Mouse (Mus musculus) layer of hippocampus, postnatal 14 days (tissue): ENCODE measurements around the gene Hfm1. TPM values are rescaled to one million over a fixed set of nuclear protein-coding genes. Genes with fewer than 3 reads are reported as not detected.

Experiments used
- DNase-seq, 2 experiments: peaks; one replicate each; pipeline ENCODE4 v3.0.0; 2021 to 2022; ENCODE audit warnings: low spot score in 2 of 2, mixed read lengths in 1 of 2
- long read RNA-seq, 2 experiments: library from polyadenylated mRNA; stranded (forward); transcript quantifications; one replicate each; pipeline ENCODE4 v2.0.0; 2021
- total RNA-seq, 2 experiments: library from RNA; stranded (reverse); gene quantifications; 2 replicates each; pipeline ENCODE4 v1.2.3; 2021

Hfm1 gene
- 1 to 10 TPM; 2.3 to 2.7 TPM for total RNA-seq
- long read RNA-seq, experiment 1, partial matches to known transcripts: 0 of 2 reads
- long read RNA-seq, experiment 1, other reads (novel, unspliced or antisense): 2 of 2 reads
- long read RNA-seq, experiment 2, partial matches to known transcripts: 1 of 4 reads
- long read RNA-seq, experiment 2, other reads (novel, unspliced or antisense): 3 of 4 reads

GRCm38 (mm10) chr5:106925488-106926368 lies at the start of gene Hfm1:
Gene Hfm1, minus strand, starts transcription at chr5:106926321.
- peak; percentile 68 to 71 for DNase-seq

- DNase-seq: no peak
Observed at GRCm38 (mm10) chr5:106973883-106974282, 47.8 kb upstream of the Hfm1 start.

GRCm38 (mm10) chr5:106967578-106967977 lies 41.5 kb upstream of the Hfm1 start:
- DNase-seq: no peak

GRCm38 (mm10) chr5:106966443-106966842 lies 40.3 kb upstream of the Hfm1 start:
- no peak for DNase-seq

GRCm38 (mm10) chr5:106964513-106965014 lies 38.4 kb upstream of the Hfm1 start:
- no peak for DNase-seq

GRCm38 (mm10) chr5:106963584-106964512 lies 37.7 kb upstream of the Hfm1 start, which contains the start of gene Cdc7:
Gene Cdc7, plus strand, starts transcription at chr5:106964322.
- DNase-seq: peak; percentile 95 to 96

- DNase-seq: no peak
Observed at GRCm38 (mm10) chr5:106960451-106960850, 34.3 kb upstream of the Hfm1 start.

- no peak for DNase-seq
Observed at GRCm38 (mm10) chr5:106959031-106959430, 32.9 kb upstream of the Hfm1 start.

GRCm38 (mm10) chr5:106956467-106956866 lies 30.3 kb upstream of the Hfm1 start:
- no peak for DNase-seq

GRCm38 (mm10) chr5:106948683-106949082 lies 22.6 kb upstream of the Hfm1 start:
- no peak for DNase-seq

GRCm38 (mm10) chr5:106946342-106946741 lies 20.2 kb upstream of the Hfm1 start:
- DNase-seq: no peak

- DNase-seq: no peak
Observed at GRCm38 (mm10) chr5:106927996-106928395, 1.9 kb upstream of the Hfm1 start.

GRCm38 (mm10) chr5:106926369-106926686 lies 207 bp upstream of the Hfm1 start:
- peak in 1 of 2 experiments; percentile 34 for DNase-seq

- no peak for DNase-seq
Observed at GRCm38 (mm10) chr5:106919315-106919714, 6.8 kb downstream of the Hfm1 start.

GRCm38 (mm10) chr5:106896879-106897278 lies 29.2 kb downstream of the Hfm1 start:
- no peak for DNase-seq

- DNase-seq: peak; percentile 16 to 55
Observed at GRCm38 (mm10) chr5:106891773-106892172, 34.3 kb downstream of the Hfm1 start.

GRCm38 (mm10) chr5:106887303-106888071 lies 38.6 kb downstream of the Hfm1 start:
- no peak for DNase-seq

- DNase-seq: no peak
Observed at GRCm38 (mm10) chr5:106885517-106885916, 40.6 kb downstream of the Hfm1 start.

- DNase-seq: no peak
Observed at GRCm38 (mm10) chr5:106876438-106876837, 49.7 kb downstream of the Hfm1 start.

- DNase-seq: peak; percentile 30 to 66
Observed at GRCm38 (mm10) chr5:106860415-106860814, 65.7 kb downstream of the Hfm1 start.
